ENCODE assay signal across 12 mouse cellular contexts in the genomic region with DNA sequence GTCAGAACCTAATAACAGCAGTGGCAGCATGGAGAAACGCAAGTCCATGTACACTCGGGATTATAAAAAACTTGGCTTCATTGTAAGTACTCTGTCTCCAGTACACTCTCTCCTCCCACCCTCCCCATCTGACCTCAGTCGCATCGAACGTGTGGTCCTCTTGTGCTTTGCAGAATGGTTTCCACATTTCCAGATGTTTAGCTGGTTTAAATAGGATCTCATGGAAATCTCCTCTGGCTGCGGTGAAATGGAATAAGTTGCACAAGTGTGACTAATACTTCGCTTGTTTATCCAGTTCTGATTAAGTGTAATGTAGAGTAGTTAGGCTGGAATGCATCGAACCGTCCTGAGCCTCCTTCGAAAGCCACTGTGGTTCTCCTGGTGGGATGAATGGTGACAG.
A peak's percentile ranks its signal among the peaks of the same experiment; 100 is the strongest.
DNase-seq lines count a peak whose midpoint lies in the region; ATAC-seq and TF ChIP-seq lines count a peak whose summit lies in the region.
"Had no signal": no experiment of that assay in that cellular context is flagged by ENCODE, and none has a peak within 500 bp of the region (broad histone marks: within the 10 kb centered on the region; RNA-seq: fewer than 3 reads in every experiment).

No protein-coding gene starts in this region.

- no peaks in the 10 kb centered on the region for H3K36me3 ChIP-seq in intestine, embryonic 16.5 days (ENCODE audit: control insufficient read depth, insufficient read depth, low read length)
- H3K36me3 ChIP-seq in intestine, postnatal 0 days (ENCODE audit: control insufficient read depth, insufficient read depth), result no peaks in the 10 kb centered on the region
- H3K36me3 ChIP-seq in embryonic facial prominence, embryonic 14.5 days (ENCODE audit: control insufficient read depth, insufficient read depth, low read length), result no peaks in the 10 kb centered on the region
- no peaks in the 10 kb centered on the region for H3K36me3 ChIP-seq in limb, embryonic 15.5 days
- H3K36me3 ChIP-seq in stomach, embryonic 15.5 days, result no peaks in the 10 kb centered on the region
- H3K36me3 ChIP-seq: midbrain, embryonic 12.5 days had no signal

- H3K4me1 ChIP-seq in intestine, embryonic 16.5 days (ENCODE audit: control insufficient read depth, insufficient read depth, low read length), result no peaks in the 10 kb centered on the region
- no peaks in the 10 kb centered on the region for H3K4me1 ChIP-seq in intestine, postnatal 0 days (replicated peaks; ENCODE audit: control insufficient read depth, insufficient read depth, low read length)
- peaks cover 12% of the 10 kb centered on the region for H3K4me1 ChIP-seq in embryonic facial prominence, embryonic 14.5 days (ENCODE audit: control insufficient read depth, insufficient read depth, low read length)
- peaks cover 18% of the 10 kb centered on the region for H3K4me1 ChIP-seq in limb, embryonic 15.5 days
- no peaks in the 10 kb centered on the region; the same call in 1 of the 2 replicates for H3K4me1 ChIP-seq in stomach, embryonic 15.5 days
- H3K4me1 ChIP-seq: forebrain, embryonic 13.5 days; midbrain, embryonic 12.5 days had no signal

- no peak overlapping the region for H3K9ac ChIP-seq in intestine, embryonic 16.5 days (ENCODE audit: low read depth, low read length)
- H3K9ac ChIP-seq in intestine, postnatal 0 days (ENCODE audit: low read depth, low read length), result no peak overlapping the region
- H3K9ac ChIP-seq in embryonic facial prominence, embryonic 14.5 days (ENCODE audit: low read depth, low read length), result no peak overlapping the region
- no peak overlapping the region for H3K9ac ChIP-seq in limb, embryonic 15.5 days
- no peak overlapping the region for H3K9ac ChIP-seq in stomach, embryonic 15.5 days
- H3K9ac ChIP-seq: forebrain, embryonic 13.5 days; midbrain, embryonic 12.5 days had no signal

- WGBS in intestine, embryonic 16.5 days, result 80% methylated on average over 10 of the region's 10 CpGs
- WGBS in intestine, postnatal 0 days, result 71% methylated on average over 10 of the region's 10 CpGs
- WGBS in embryonic facial prominence, embryonic 14.5 days, result 38% methylated on average over 10 of the region's 10 CpGs
- 36% methylated on average over 10 of the region's 10 CpGs for WGBS in limb, embryonic 15.5 days
- WGBS in stomach, embryonic 15.5 days, result 63% methylated on average over 10 of the region's 10 CpGs

- 0 out of 2 replicates have a peak, but pooled peaks have one; percentile 33 for ATAC-seq in intestine, embryonic 16.5 days
- ATAC-seq in intestine, postnatal 0 days, result no peak
- ATAC-seq in embryonic facial prominence, embryonic 14.5 days (ENCODE audit: low read depth), result peak; percentile 81
- ATAC-seq in limb, embryonic 15.5 days (ENCODE audit: insufficient number of reproducible peaks, low FRiP score, low TSS enrichment, low read depth), result peak; percentile 73
- ATAC-seq in stomach, embryonic 15.5 days (ENCODE audit: insufficient read depth, low FRiP score, low read depth), result no peak
- ATAC-seq: forebrain, embryonic 13.5 days had no signal

- H3K27ac ChIP-seq in intestine, embryonic 16.5 days (ENCODE audit: low read length), result no peak overlapping the region
- H3K27ac ChIP-seq in intestine, postnatal 0 days (ENCODE audit: low read depth, low read length), result no peak overlapping the region
- no peak overlapping the region for H3K27ac ChIP-seq in embryonic facial prominence, embryonic 14.5 days (replicated peaks; ENCODE audit: low read depth, low read length)
- peak overlapping the region; percentile 47; the same call in 1 of the 2 replicates for H3K27ac ChIP-seq in limb, embryonic 15.5 days
- 0 out of 2 replicates have a peak overlapping the region, but pooled peaks have one; percentile 59 for H3K27ac ChIP-seq in stomach, embryonic 15.5 days
- H3K27ac ChIP-seq: forebrain, embryonic 13.5 days; midbrain, embryonic 12.5 days had no signal

- H3K9me3 ChIP-seq in intestine, embryonic 16.5 days (ENCODE audit: control insufficient read depth, low read length), result no peaks in the 10 kb centered on the region
- no peaks in the 10 kb centered on the region for H3K9me3 ChIP-seq in intestine, postnatal 0 days (ENCODE audit: control insufficient read depth)
- no peaks in the 10 kb centered on the region for H3K9me3 ChIP-seq in embryonic facial prominence, embryonic 14.5 days (ENCODE audit: control insufficient read depth, low read length)
- no peaks in the 10 kb centered on the region for H3K9me3 ChIP-seq in limb, embryonic 15.5 days
- no peaks in the 10 kb centered on the region for H3K9me3 ChIP-seq in stomach, embryonic 15.5 days
- H3K9me3 ChIP-seq: forebrain, embryonic 13.5 days; midbrain, embryonic 12.5 days had no signal

- DNase-seq in embryonic facial prominence, embryonic 14.5 days (ENCODE audit: low spot score), result peak; percentile 91
- DNase-seq in kidney, postnatal 4 days, result no peak
- no peak for DNase-seq in adrenal gland, postnatal 14 days
- DNase-seq: cerebellum, adult 18-20 months; kidney, adult 18-20 months had no signal

- no peaks in the 10 kb centered on the region for H3K27me3 ChIP-seq in intestine, embryonic 16.5 days (replicated peaks; ENCODE audit: control insufficient read depth, insufficient read depth, low read length)
- no peaks in the 10 kb centered on the region for H3K27me3 ChIP-seq in intestine, postnatal 0 days (replicated peaks; ENCODE audit: control insufficient read depth, insufficient read depth, low read length)
- no peaks in the 10 kb centered on the region for H3K27me3 ChIP-seq in embryonic facial prominence, embryonic 14.5 days (replicated peaks; ENCODE audit: control insufficient read depth, insufficient read depth, low read length)
- no peaks in the 10 kb centered on the region for H3K27me3 ChIP-seq in limb, embryonic 15.5 days
- H3K27me3 ChIP-seq in stomach, embryonic 15.5 days (replicated peaks), result no peaks in the 10 kb centered on the region
- H3K27me3 ChIP-seq: forebrain, embryonic 13.5 days; midbrain, embryonic 12.5 days had no signal

- H3K4me3 ChIP-seq in intestine, embryonic 16.5 days (ENCODE audit: low read length), result no peak overlapping the region
- H3K4me3 ChIP-seq in intestine, postnatal 0 days (ENCODE audit: low read depth, low read length), result no peak overlapping the region
- no peak overlapping the region for H3K4me3 ChIP-seq in embryonic facial prominence, embryonic 14.5 days (ENCODE audit: low read depth, low read length)
- no peak overlapping the region for H3K4me3 ChIP-seq in limb, embryonic 15.5 days
- no peak overlapping the region for H3K4me3 ChIP-seq in stomach, embryonic 15.5 days (replicated peaks)
- H3K4me3 ChIP-seq: forebrain, embryonic 13.5 days; layer of hippocampus, adult 2 months; midbrain, embryonic 12.5 days had no signal

- no peak overlapping the region for H3K4me2 ChIP-seq in intestine, embryonic 16.5 days (ENCODE audit: low read depth, low read length)
- no peak overlapping the region for H3K4me2 ChIP-seq in intestine, postnatal 0 days (replicated peaks; ENCODE audit: low read depth)
- no peak overlapping the region; the same call in 1 of the 2 replicates for H3K4me2 ChIP-seq in embryonic facial prominence, embryonic 14.5 days (ENCODE audit: low read depth, low read length)
- no peak overlapping the region for H3K4me2 ChIP-seq in limb, embryonic 15.5 days
- H3K4me2 ChIP-seq in stomach, embryonic 15.5 days, result no peak overlapping the region
- H3K4me2 ChIP-seq: forebrain, embryonic 13.5 days; midbrain, embryonic 12.5 days had no signal

- no peak for TF ChIP-seq CTCF in intestine, postnatal 0 days (IDR thresholded peaks at IDR 0.05; ENCODE audit: low read depth)

Comparison
In these comparisons a context has a peak if more than half of its experiments do, and no peak if none do; other contexts are left out.
1. ATAC-seq: peak in intestine, embryonic 16.5 days (single experiment), embryonic facial prominence, embryonic 14.5 days (single experiment) and limb, embryonic 15.5 days (single experiment); none in intestine, postnatal 0 days (single experiment) and stomach, embryonic 15.5 days (single experiment).
2. H3K27ac ChIP-seq: peak in limb, embryonic 15.5 days (single experiment) and stomach, embryonic 15.5 days (single experiment); none in intestine, embryonic 16.5 days (single experiment), intestine, postnatal 0 days (single experiment) and embryonic facial prominence, embryonic 14.5 days (single experiment).